Mouse (Mus musculus): ENCODE results near the gene Casz1. TPM values are rescaled to one million over a fixed set of nuclear protein-coding genes. Genes with fewer than 3 reads are reported as not detected.

The Casz1 gene
- polyA plus RNA-seq, 1 experiment from 2014 or later, result 4.9 TPM

DNA sequence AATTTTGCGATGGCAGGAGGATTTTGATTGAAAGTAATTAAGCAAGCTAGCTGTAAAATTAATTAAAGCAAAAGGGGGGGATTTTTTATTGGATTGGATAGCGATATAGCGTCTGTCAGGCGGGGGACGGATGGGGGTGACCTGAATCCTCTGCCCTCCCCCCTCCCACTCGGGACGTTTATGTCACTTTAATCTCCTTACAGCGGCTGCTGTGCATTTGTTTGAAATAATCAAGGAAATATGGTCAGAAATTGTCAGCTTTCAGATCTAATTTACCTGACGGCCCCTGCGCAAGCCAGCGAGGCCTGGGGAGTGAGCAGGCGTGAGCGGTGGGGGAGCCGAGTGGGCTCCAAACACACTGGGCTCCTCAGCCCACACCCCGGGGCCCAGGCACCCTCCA lies 111.6 kb downstream of the Casz1 start:
- peaks cover 24% of the 10 kb centered on the region for H3K4me1 ChIP-seq (ENCODE audit: control insufficient read depth, insufficient read depth, low read length)
- peaks cover 16% of the 10 kb centered on the region; the same call in 1 of the 2 replicates for H3K27me3 ChIP-seq (ENCODE audit: control insufficient read depth, insufficient read depth, low read length)
- H3K4me2 ChIP-seq (ENCODE audit: low read depth), result no peak overlapping the region
- no peak overlapping the region for H3K27ac ChIP-seq (ENCODE audit: low read depth, low read length)
- no peak for ATAC-seq (ENCODE audit: insufficient read depth, low FRiP score, low TSS enrichment)
- no peaks in the 10 kb centered on the region for H3K36me3 ChIP-seq (ENCODE audit: control insufficient read depth, insufficient read depth, low read length)
- no peaks in the 10 kb centered on the region for H3K9me3 ChIP-seq (ENCODE audit: control insufficient read depth, low read length)
- WGBS, result 83% methylated on average over 15 of the region's 15 CpGs
- no peak overlapping the region for H3K4me3 ChIP-seq (ENCODE audit: low read depth, low read length)
- DNase-seq (ENCODE audit: low spot score), result no peak
- H3K9ac ChIP-seq (ENCODE audit: low read length), result no peak overlapping the region

DNA sequence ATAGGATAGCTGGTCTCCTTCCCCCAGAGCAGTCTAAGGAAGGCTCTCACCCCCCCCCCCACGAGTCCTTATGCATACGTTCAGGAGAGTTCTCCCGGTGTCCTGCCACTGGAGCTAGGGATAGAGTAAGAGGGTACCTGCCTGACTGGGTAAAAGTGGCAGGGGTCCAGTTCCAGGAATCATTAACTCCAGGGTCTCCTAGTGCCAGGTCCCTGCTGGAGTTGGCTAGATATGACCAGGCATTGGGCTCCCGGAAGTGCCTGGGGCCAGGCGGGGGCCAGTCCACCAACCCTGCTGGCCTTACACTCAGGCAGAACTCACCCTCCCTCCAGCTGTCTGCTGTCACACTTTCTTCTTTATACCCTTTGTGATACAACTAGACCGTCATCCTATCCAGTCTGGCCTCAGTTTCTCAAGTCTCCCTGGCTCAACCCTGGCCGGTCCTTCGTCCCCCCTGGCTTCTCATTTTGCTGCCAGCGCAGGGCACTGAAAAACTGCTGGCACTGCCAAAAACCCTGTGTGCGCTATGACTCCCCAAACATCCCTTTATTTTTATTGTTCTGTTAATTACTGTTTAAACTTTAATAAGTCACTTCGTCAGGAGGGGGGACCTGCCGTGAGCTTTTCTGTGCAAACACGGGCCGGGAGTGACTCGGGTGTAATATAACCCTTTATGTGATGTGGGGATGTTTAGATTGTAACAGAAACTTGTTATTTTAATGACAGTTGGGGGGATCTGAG lies 114.6 kb downstream of the Casz1 start:
- no peak for ATAC-seq (ENCODE audit: insufficient read depth, low FRiP score, low TSS enrichment)
- Histone ChIP-seq H3K27ac (ENCODE audit: low read depth, low read length) (no peak overlapping the region), H3K9me3 (ENCODE audit: control insufficient read depth, low read length) (no peaks in the 10 kb centered on the region), H3K36me3 (ENCODE audit: control insufficient read depth, insufficient read depth, low read length) (no peaks in the 10 kb centered on the region), H3K4me3 (ENCODE audit: low read depth, low read length) (no peak overlapping the region), H3K9ac (ENCODE audit: low read length) (no peak overlapping the region), H3K27me3 (ENCODE audit: control insufficient read depth, insufficient read depth, low read length) (peaks cover 27% of the 10 kb centered on the region), H3K4me2 (ENCODE audit: low read depth) (no peak overlapping the region), H3K4me1 (ENCODE audit: control insufficient read depth, insufficient read depth, low read length) (peaks cover 42% of the 10 kb centered on the region)
- 56% methylated on average over 15 of the region's 15 CpGs for WGBS
- DNase-seq (ENCODE audit: low spot score), result no peak

DNA sequence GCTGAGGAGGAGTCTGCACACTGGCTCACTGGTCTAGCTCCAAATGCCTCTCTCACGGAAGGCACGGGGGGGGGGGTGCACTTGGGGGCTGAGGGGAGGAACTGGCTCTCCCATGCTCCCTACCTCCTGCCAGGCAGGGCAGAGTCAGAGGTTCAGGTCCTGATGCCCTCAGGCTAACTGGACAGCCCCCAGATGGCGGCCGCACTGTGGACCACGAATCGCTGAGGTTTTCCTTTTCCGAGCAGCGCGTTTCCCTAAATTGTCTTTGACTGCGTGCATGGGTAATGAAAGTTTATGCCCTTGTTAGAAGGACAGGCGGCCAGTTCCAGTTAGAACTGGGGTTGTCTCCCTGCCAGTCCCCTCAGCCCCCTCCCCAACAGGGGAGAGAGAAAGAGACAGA lies 116.4 kb downstream of the Casz1 start:
- 49% methylated on average over 11 of the region's 11 CpGs for WGBS
- Histone ChIP-seq H3K36me3 (ENCODE audit: control insufficient read depth, insufficient read depth, low read length) (no peaks in the 10 kb centered on the region), H3K4me2 (ENCODE audit: low read depth) (no peak overlapping the region), H3K9me3 (ENCODE audit: control insufficient read depth, low read length) (no peaks in the 10 kb centered on the region), H3K27ac (ENCODE audit: low read depth, low read length) (peak overlapping the region; percentile 27; the same call in 1 of the 2 replicates), H3K9ac (ENCODE audit: low read length) (no peak overlapping the region), H3K27me3 (ENCODE audit: control insufficient read depth, insufficient read depth, low read length) (peaks cover 24% of the 10 kb centered on the region), H3K4me1 (ENCODE audit: control insufficient read depth, insufficient read depth, low read length) (peaks cover 38% of the 10 kb centered on the region), H3K4me3 (ENCODE audit: low read depth, low read length) (no peak overlapping the region)
- DNase-seq (ENCODE audit: low spot score) (no peak), ATAC-seq (ENCODE audit: insufficient read depth, low FRiP score, low TSS enrichment) (no peak)

DNA sequence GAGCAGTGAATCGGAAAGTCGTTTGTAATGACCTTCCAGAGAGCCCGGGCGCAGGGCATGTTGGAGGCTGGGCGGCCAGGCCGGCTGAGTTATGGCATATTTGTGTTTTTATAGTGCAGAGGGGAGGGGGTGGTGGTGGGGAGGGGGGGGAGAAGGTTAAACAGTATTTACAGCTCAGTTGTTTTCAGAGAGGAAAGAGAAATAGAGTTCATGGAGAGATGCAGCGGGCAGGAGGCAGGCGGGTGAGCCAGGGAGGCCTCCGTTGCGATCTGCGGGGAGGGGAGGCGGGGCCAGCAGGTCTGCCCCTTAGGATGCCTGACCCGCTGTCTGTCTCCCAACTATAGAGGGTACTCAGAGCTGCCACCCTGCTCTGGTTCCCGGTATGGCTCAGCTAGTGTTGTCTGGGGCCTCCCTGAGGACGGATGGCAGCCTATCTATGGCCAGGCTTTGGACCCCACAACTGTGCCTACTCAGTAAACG lies 118.0 kb downstream of the Casz1 start:
- H3K27me3 ChIP-seq (ENCODE audit: control insufficient read depth, insufficient read depth, low read length), result peaks cover 30% of the 10 kb centered on the region
- under 1% methylated on average over 15 of the region's 16 CpGs for WGBS
- H3K4me1 ChIP-seq (ENCODE audit: control insufficient read depth, insufficient read depth, low read length), result peaks cover 43% of the 10 kb centered on the region
- no peak overlapping the region for H3K9ac ChIP-seq (ENCODE audit: low read length)
- peak overlapping the region; percentile 19 for H3K4me2 ChIP-seq (ENCODE audit: low read depth)
- H3K36me3 ChIP-seq (ENCODE audit: control insufficient read depth, insufficient read depth, low read length), result no peaks in the 10 kb centered on the region
- H3K4me3 ChIP-seq (ENCODE audit: low read depth, low read length), result no peak overlapping the region
- peak; percentile 57 for DNase-seq (ENCODE audit: low spot score)
- ATAC-seq (ENCODE audit: insufficient read depth, low FRiP score, low TSS enrichment), result peak; percentile 48; the same call in 1 of the 2 replicates
- H3K27ac ChIP-seq (ENCODE audit: low read depth, low read length), result peak overlapping the region; percentile 67
- no peaks in the 10 kb centered on the region for H3K9me3 ChIP-seq (ENCODE audit: control insufficient read depth, low read length)

DNA sequence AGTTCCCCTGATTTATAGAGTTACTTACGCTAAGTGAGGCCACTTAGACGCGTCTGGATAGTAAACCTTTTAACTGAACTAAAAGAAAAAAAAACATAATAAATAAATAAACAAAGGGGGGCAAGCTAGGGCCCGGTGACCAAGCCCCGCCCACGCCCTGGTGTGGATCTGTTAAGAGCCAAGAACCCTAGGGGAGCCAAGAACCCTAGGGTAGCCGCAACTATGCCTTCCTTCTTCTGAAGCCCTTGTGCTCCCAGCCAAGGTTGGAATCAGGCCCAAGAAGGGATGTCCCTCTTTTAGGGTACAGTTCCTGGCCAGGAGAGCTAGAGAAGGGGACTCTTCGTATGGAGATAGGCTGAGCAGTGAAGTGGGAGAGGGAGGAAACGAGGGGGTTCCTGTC lies 119.2 kb downstream of the Casz1 start:
- peaks cover 26% of the 10 kb centered on the region for H3K27me3 ChIP-seq (ENCODE audit: control insufficient read depth, insufficient read depth, low read length)
- peak overlapping the region; percentile 50 for H3K27ac ChIP-seq (ENCODE audit: low read depth, low read length)
- WGBS, result 36% methylated on average over 9 of the region's 9 CpGs
- H3K36me3 ChIP-seq (ENCODE audit: control insufficient read depth, insufficient read depth, low read length), result no peaks in the 10 kb centered on the region
- H3K4me2 ChIP-seq (ENCODE audit: low read depth), result no peak overlapping the region; the same call in 1 of the 2 replicates
- DNase-seq (ENCODE audit: low spot score) (no peak), ATAC-seq (ENCODE audit: insufficient read depth, low FRiP score, low TSS enrichment) (no peak)
- no peak overlapping the region for H3K9ac ChIP-seq (ENCODE audit: low read length)
- H3K4me3 ChIP-seq (ENCODE audit: low read depth, low read length), result no peak overlapping the region
- H3K9me3 ChIP-seq (ENCODE audit: control insufficient read depth, low read length), result no peaks in the 10 kb centered on the region
- H3K4me1 ChIP-seq (ENCODE audit: control insufficient read depth, insufficient read depth, low read length), result peaks cover 40% of the 10 kb centered on the region

DNA sequence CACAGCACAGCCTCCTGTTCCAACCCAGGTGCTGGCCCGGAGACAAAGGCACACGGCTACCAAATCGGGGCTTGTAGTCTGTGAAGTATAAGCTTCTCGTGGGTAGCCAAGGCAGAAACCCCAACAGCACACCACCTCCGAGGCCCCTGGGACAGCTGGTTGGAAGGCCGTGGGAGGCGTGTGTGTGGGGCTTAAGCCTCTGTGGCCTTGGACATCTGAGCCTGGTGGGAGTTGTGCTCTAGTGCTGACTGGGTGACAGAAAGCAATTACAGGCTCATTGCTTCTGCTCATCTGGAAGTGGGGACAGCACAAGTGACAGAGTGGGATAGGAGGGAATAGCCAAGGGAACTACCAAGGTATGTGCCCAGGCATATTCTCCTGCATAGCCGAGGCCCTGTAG lies 119.7 kb downstream of the Casz1 start:
- no peak overlapping the region for H3K4me3 ChIP-seq (ENCODE audit: low read depth, low read length)
- H3K4me1 ChIP-seq (ENCODE audit: control insufficient read depth, insufficient read depth, low read length), result peaks cover 38% of the 10 kb centered on the region
- WGBS, result 61% methylated on average over 8 of the region's 8 CpGs
- no peak for DNase-seq (ENCODE audit: low spot score)
- 0 out of 2 replicates have a peak overlapping the region, but pooled peaks have one; percentile 23 for H3K9ac ChIP-seq (ENCODE audit: low read length)
- peak overlapping the region; percentile 50; the same call in 1 of the 2 replicates for H3K27ac ChIP-seq (ENCODE audit: low read depth, low read length)
- no peak for ATAC-seq (ENCODE audit: insufficient read depth, low FRiP score, low TSS enrichment)
- H3K27me3 ChIP-seq (ENCODE audit: control insufficient read depth, insufficient read depth, low read length), result peaks cover 28% of the 10 kb centered on the region
- H3K9me3 ChIP-seq (ENCODE audit: control insufficient read depth, low read length), result no peaks in the 10 kb centered on the region
- H3K4me2 ChIP-seq (ENCODE audit: low read depth), result no peak overlapping the region; the same call in 1 of the 2 replicates
- H3K36me3 ChIP-seq (ENCODE audit: control insufficient read depth, insufficient read depth, low read length), result no peaks in the 10 kb centered on the region

DNA sequence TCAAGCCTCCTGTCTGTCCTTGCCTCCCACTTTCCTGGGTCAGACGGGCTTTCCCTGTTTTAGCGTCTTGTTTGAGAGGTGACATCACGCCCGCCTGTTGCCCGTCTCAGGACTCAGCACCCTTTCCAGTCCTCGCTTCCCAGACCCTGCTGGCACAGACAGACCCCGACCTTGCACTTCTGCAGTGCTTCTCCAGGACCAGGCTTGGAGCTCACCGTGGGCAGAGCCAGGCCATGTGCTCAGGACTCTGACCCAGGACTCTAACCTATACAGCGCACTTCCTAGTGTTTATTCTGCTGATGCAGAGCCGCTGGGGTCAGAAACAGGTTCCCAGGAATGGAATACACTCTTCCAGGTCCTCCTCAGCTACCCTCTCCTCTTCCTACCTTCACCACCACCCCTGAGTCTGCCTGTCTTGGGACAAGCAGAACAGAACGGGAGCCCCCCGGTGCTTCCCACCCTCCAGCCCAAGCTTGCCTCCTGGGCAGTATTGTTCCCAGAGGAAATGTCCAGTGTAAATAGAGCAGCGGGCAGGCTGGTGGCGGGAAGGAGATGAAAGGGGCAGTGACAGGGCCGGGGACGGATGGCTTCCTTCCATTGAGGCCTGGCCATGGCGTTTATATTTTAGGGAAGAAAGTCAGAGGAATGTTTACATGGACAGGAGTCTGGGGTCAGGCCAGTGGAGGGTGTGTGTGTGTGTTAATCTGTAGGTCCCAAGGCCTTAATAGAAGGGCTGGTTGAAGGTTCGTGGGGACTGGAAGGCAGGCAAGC lies 121.5 kb downstream of the Casz1 start:
- no peak overlapping the region for H3K4me2 ChIP-seq (ENCODE audit: low read depth)
- DNase-seq (ENCODE audit: low spot score) (no peak), ATAC-seq (ENCODE audit: insufficient read depth, low FRiP score, low TSS enrichment) (no peak)
- WGBS, result 33% methylated on average over 18 of the region's 18 CpGs
- no peak overlapping the region for H3K27ac ChIP-seq (ENCODE audit: low read depth, low read length)
- H3K4me3 ChIP-seq (ENCODE audit: low read depth, low read length), result no peak overlapping the region
- H3K27me3 ChIP-seq (ENCODE audit: control insufficient read depth, insufficient read depth, low read length), result peaks cover 20% of the 10 kb centered on the region
- no peaks in the 10 kb centered on the region for H3K9me3 ChIP-seq (ENCODE audit: control insufficient read depth, low read length)
- H3K36me3 ChIP-seq (ENCODE audit: control insufficient read depth, insufficient read depth, low read length), result no peaks in the 10 kb centered on the region
- peaks cover 39% of the 10 kb centered on the region for H3K4me1 ChIP-seq (ENCODE audit: control insufficient read depth, insufficient read depth, low read length)
- H3K9ac ChIP-seq (ENCODE audit: low read length), result no peak overlapping the region

DNA sequence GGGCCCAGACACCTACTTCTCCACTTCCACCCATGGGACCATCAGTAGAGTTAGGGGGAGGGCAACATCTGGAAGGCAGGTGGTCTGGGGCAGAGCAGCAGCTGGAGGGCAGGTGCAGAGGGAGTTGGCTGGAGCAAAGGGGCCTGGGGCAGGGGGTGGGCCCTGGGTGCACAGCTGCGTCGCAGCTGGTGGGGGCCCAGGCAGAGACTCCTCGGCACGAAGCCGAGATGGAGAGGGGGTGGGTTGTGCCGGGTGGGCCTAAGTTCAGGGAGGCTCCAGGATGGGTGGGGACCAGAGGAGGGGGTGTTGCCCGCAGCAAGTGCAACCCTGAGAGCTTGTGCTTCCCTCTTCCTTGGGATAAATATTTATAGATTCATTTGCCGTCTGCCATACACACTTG lies 122.2 kb downstream of the Casz1 start:
- ATAC-seq (ENCODE audit: insufficient read depth, low FRiP score, low TSS enrichment), result no peak

More for the DNA sequence above, 122.2 kb downstream of the Casz1 start:
- Histone ChIP-seq H3K4me3 (ENCODE audit: low read depth, low read length) (no peak overlapping the region), H3K9ac (ENCODE audit: low read length) (no peak overlapping the region), H3K4me1 (ENCODE audit: control insufficient read depth, insufficient read depth, low read length) (peaks cover 36% of the 10 kb centered on the region), H3K36me3 (ENCODE audit: control insufficient read depth, insufficient read depth, low read length) (no peaks in the 10 kb centered on the region), H3K4me2 (ENCODE audit: low read depth) (no peak overlapping the region), H3K27me3 (ENCODE audit: control insufficient read depth, insufficient read depth, low read length) (peaks cover 19% of the 10 kb centered on the region), H3K27ac (ENCODE audit: low read depth, low read length) (no peak overlapping the region), H3K9me3 (ENCODE audit: control insufficient read depth, low read length) (no peaks in the 10 kb centered on the region)
- peak; percentile 34 for DNase-seq (ENCODE audit: low spot score)
- WGBS, result 53% methylated on average over 5 of the region's 8 CpGs
